In the genomic region with DNA sequence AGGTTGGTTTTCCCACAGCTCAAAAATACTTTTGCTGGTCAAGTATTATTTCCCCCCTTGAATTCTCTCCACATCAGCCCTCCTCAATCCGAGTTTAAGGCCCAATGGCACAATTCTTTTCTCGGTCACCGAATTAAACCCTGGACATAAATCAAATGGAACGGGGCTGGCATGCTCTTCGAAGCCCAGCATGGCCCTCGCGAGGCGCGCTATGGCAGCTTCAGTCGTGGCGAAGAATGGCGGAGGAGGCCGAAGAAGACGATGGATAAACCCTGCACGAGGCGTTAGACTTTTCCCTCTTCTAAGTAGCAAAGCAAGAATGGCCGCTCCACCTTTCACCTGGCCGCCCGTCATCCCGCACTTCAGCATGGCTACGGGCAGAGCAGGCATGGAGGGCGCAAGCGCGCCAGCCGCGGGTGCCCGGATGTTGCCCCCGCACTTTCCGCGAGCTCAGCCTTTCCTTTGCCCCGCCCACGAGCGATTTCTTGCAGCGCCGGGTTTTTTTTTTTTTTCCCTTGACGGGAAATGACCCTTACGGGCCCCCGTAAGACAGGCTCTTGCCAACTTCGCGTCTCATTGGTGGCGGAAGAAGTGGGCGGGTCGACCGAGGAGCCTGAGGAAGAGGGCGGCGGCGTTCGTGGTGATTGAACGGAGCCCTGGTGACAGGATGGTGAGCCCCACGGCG, we compare ENCODE assay signal across 8 mouse cellular contexts. TPM values are rescaled to one million over a fixed set of nuclear protein-coding genes. Genes with fewer than 3 reads are reported as not detected.
A peak's percentile ranks its signal among the peaks of the same experiment; 100 is the strongest.
DNase-seq lines count a peak whose midpoint lies in the region; ATAC-seq lines count a peak whose summit lies in the region.

Gene Rad9b, minus strand, starts transcription at position 427 of the 685 bp plus-strand sequence.
Gene Vps29, plus strand, starts transcription at position 563 of the 685 bp plus-strand sequence.

- WGBS in heart, embryonic 14.5 days: 3% methylated on average over 51 of the region's 51 CpGs
- WGBS in liver, embryonic 13.5 days (ENCODE audit: insufficient replicate concordance): 2% methylated on average over 51 of the region's 51 CpGs
- WGBS in stomach, embryonic 16.5 days: under 1% methylated on average over 51 of the region's 51 CpGs

- peak within 1 kb of the TSS; percentile 89 for H3K4me2 ChIP-seq in heart, embryonic 14.5 days (ENCODE audit: low read length)
- H3K4me2 ChIP-seq in liver, embryonic 13.5 days: peak within 1 kb of the TSS; percentile 92
- peak within 1 kb of the TSS; percentile 91 for H3K4me2 ChIP-seq in stomach, embryonic 16.5 days (ENCODE audit: low read depth, low read length)

- no peaks in the 10 kb centered on the region for H3K27me3 ChIP-seq in heart, embryonic 14.5 days (ENCODE audit: control insufficient read depth, insufficient read depth, low read length)
- no peaks in the 10 kb centered on the region for H3K27me3 ChIP-seq in liver, embryonic 13.5 days
- no peaks in the 10 kb centered on the region for H3K27me3 ChIP-seq in stomach, embryonic 16.5 days (ENCODE audit: control insufficient read depth, insufficient read depth, low read length)

- peak within 1 kb of the TSS; percentile 50 to 85 for H3K27ac ChIP-seq in heart, embryonic 14.5 days (replicated peaks in 1 of 2; ENCODE audit: control insufficient read depth in 1 of 2, insufficient read depth in 1 of 2, low read depth in 2 of 2, low read length in 2 of 2)
- peak within 1 kb of the TSS; percentile 78 for H3K27ac ChIP-seq in liver, embryonic 13.5 days
- peak within 1 kb of the TSS; percentile 69 for H3K27ac ChIP-seq in stomach, embryonic 16.5 days (ENCODE audit: low read length)

- H3K9me3 ChIP-seq in heart, embryonic 14.5 days (ENCODE audit: control insufficient read depth, low read length): no peaks in the 10 kb centered on the region
- H3K9me3 ChIP-seq in liver, embryonic 13.5 days (replicated peaks): no peaks in the 10 kb centered on the region
- no peaks in the 10 kb centered on the region for H3K9me3 ChIP-seq in stomach, embryonic 16.5 days (replicated peaks; ENCODE audit: control insufficient read depth, low read length)

- H3K4me1 ChIP-seq in heart, embryonic 14.5 days (ENCODE audit: control insufficient read depth in 2 of 2, insufficient read depth in 2 of 2, low read length in 2 of 2): peaks cover 3 to 10% of the 10 kb centered on the region in 2 experiments; a peak in 3 of 4 replicates
- H3K4me1 ChIP-seq in liver, embryonic 13.5 days (replicated peaks): peaks cover 25% of the 10 kb centered on the region
- peaks cover 6% of the 10 kb centered on the region; the same call in 1 of the 2 replicates for H3K4me1 ChIP-seq in stomach, embryonic 16.5 days (ENCODE audit: control insufficient read depth, insufficient read depth, low read length)

- DNase-seq in c-Kit-negative CD71-positive TER-119-positive erythroid progenitor cells, embryonic 14.5 days (ENCODE audit: low read depth, low spot score): peak; percentile 100
- DNase-seq in fibroblast of lung, adult 2 months (ENCODE audit: low read depth): peak; percentile 97
- DNase-seq in kidney, postnatal 14 days: peak; percentile 99
- DNase-seq in liver, embryonic 13.5 days: peak; percentile 98
- peak; percentile 99 for DNase-seq in neural tube, embryonic 10.5 days (ENCODE audit: extremely low spot score, low spot score)

- peak; percentile 96 for ATAC-seq in CD4-positive, CD25-positive, alpha-beta regulatory T cell, adult 4 months
- ATAC-seq in heart, embryonic 14.5 days (ENCODE audit: insufficient number of reproducible peaks, insufficient read depth, low FRiP score, low read depth): peak; percentile 89
- peak; percentile 94 for ATAC-seq in liver, embryonic 13.5 days (ENCODE audit: low read depth)
- peak; percentile 92 for ATAC-seq in stomach, embryonic 16.5 days (ENCODE audit: insufficient read depth, low FRiP score)

- peak within 1 kb of the TSS; percentile 71 to 92 for H3K4me3 ChIP-seq in heart, embryonic 14.5 days (ENCODE audit: control insufficient read depth in 1 of 2, insufficient read depth in 1 of 2, low read depth in 1 of 2, low read length in 2 of 2)
- peak within 1 kb of the TSS; percentile 97 for H3K4me3 ChIP-seq in liver, embryonic 13.5 days (replicated peaks)
- peak within 1 kb of the TSS; percentile 96 for H3K4me3 ChIP-seq in stomach, embryonic 16.5 days (replicated peaks; ENCODE audit: low read length)

- peaks cover 16% of the 10 kb centered on the region for H3K36me3 ChIP-seq in heart, embryonic 14.5 days (ENCODE audit: control insufficient read depth, insufficient read depth, low read length)
- no peaks in the 10 kb centered on the region for H3K36me3 ChIP-seq in liver, embryonic 13.5 days
- no peaks in the 10 kb centered on the region for H3K36me3 ChIP-seq in stomach, embryonic 16.5 days (ENCODE audit: control insufficient read depth, insufficient read depth, low read length)

- H3K9ac ChIP-seq in heart, embryonic 14.5 days (ENCODE audit: low read length): peak within 1 kb of the TSS; percentile 93
- peak within 1 kb of the TSS; percentile 92 for H3K9ac ChIP-seq in liver, embryonic 13.5 days
- H3K9ac ChIP-seq in stomach, embryonic 16.5 days (ENCODE audit: low read length): peak within 1 kb of the TSS; percentile 96

RNA-seq across cellular contexts. Expression of gene Rad9b, which starts in this region (rescaled TPM):
- polyA plus RNA-seq in CD4-positive, CD25-positive, alpha-beta regulatory T cell, adult 4 months (2017; shearing (Covaris generic)): 10 to 100 TPM; 13.6 to 17.0 TPM
- 6.4 and 6.7 TPM in 2 replicates for polyA plus RNA-seq in heart, embryonic 14.5 days (2014; fragmentation: Nextera tagmentation; extraction: Ambion mirVana)
- polyA plus RNA-seq in liver, embryonic 13.5 days (2015; fragmentation: Nextera tagmentation; extraction: Ambion mirVana): 2.8 and 2.9 TPM in 2 replicates
- 10.7 and 10.8 TPM in 2 replicates for polyA plus RNA-seq in stomach, embryonic 16.5 days (2015; fragmentation: Nextera tagmentation; extraction: Ambion mirVana)

RNA-seq across cellular contexts. Expression of gene Vps29, which starts in this region (rescaled TPM):
- polyA plus RNA-seq in CD4-positive, CD25-positive, alpha-beta regulatory T cell, adult 4 months (2017; shearing (Covaris generic)): 100 to 1,000 TPM; 193 to 203 TPM
- 220 and 249 TPM in 2 replicates for polyA plus RNA-seq in heart, embryonic 14.5 days (2014; fragmentation: Nextera tagmentation; extraction: Ambion mirVana)
- 131 and 141 TPM in 2 replicates for polyA plus RNA-seq in liver, embryonic 13.5 days (2015; fragmentation: Nextera tagmentation; extraction: Ambion mirVana)
- 203 and 220 TPM in 2 replicates for polyA plus RNA-seq in stomach, embryonic 16.5 days (2015; fragmentation: Nextera tagmentation; extraction: Ambion mirVana)

Comparison
In these comparisons a context has a peak if more than half of its experiments do, and no peak if none do; other contexts are left out.
1. Peak in every context shown above with its lines: DNase-seq, ATAC-seq, H3K4me3 ChIP-seq and H3K27ac ChIP-seq.